Mouse (Mus musculus): ENCODE measurements around the gene Bend6. TPM values are rescaled to one million over a fixed set of nuclear protein-coding genes. Genes with fewer than 3 reads are reported as not detected.
A peak's percentile ranks its signal among the peaks of the same experiment; 100 is the strongest.

Gene Bend6
- polyA plus RNA-seq, 1 experiment from 2014 or later = 0.83 TPM

- Histone ChIP-seq H3K27me3 (replicated peaks) (no peaks in the 10 kb centered on the region), H3K9ac (no peak overlapping the region), H3K4me2 (no peak overlapping the region), H3K9me3 (no peaks in the 10 kb centered on the region), H3K27ac (no peak overlapping the region), H3K36me3 (no peaks in the 10 kb centered on the region), H3K4me3 (replicated peaks) (no peak overlapping the region), H3K4me1 (no peaks in the 10 kb centered on the region)
- WGBS = 81% methylated on average over 3 of the region's 3 CpGs
- ATAC-seq (ENCODE audit: insufficient read depth, low FRiP score, low read depth) = no peak
These were observed 28.3 kb upstream of the Bend6 start for GRCm38 (mm10) chr1:33935946-33936345.

- no peak for ATAC-seq (ENCODE audit: insufficient read depth, low FRiP score, low read depth)
- H3K27me3 ChIP-seq (replicated peaks) = no peaks in the 10 kb centered on the region
- 85% methylated on average over 14 of the region's 14 CpGs for WGBS
These were observed 25.4 kb upstream of the Bend6 start for GRCm38 (mm10) chr1:33932845-33933499.

DNA sequence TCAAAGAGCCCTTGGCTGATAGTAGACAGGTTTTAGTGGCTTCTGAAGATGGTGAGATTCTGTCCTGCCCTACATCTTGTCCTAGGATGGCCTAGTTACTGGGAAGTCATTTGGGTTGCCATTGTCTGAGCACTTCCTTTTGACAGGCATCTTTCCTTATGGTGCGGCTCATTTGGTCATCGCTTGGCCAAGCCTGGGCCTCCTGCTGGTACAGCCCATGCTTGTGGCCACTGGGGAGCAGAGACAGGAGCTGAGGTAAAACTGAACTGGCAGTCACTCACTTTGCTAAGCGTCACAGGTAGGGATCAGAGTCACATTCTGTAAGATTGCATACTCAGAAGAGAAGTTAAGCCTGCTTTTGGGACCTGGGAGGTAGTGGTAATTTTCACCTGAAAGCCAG is 24.6 kb upstream of the Bend6 start:
- no peaks in the 10 kb centered on the region for H3K27me3 ChIP-seq (replicated peaks)
- no peak overlapping the region for H3K4me2 ChIP-seq
- ATAC-seq (ENCODE audit: insufficient read depth, low FRiP score, low read depth) = no peak
- no peaks in the 10 kb centered on the region for H3K36me3 ChIP-seq
- H3K9me3 ChIP-seq = no peaks in the 10 kb centered on the region
- WGBS = 91% methylated on average over 3 of the region's 3 CpGs
- H3K4me1 ChIP-seq = no peaks in the 10 kb centered on the region
- no peak overlapping the region for H3K9ac ChIP-seq
- no peak overlapping the region for H3K4me3 ChIP-seq (replicated peaks)
- H3K27ac ChIP-seq = no peak overlapping the region

More at GRCm38 (mm10) chr1:33932845-33933499, 25.4 kb upstream of the Bend6 start:
- H3K4me3 ChIP-seq (replicated peaks) = no peak overlapping the region
- H3K4me1 ChIP-seq = no peaks in the 10 kb centered on the region
- H3K4me2 ChIP-seq = no peak overlapping the region
- H3K36me3 ChIP-seq = no peaks in the 10 kb centered on the region
- H3K27ac ChIP-seq = no peak overlapping the region
- H3K9ac ChIP-seq = no peak overlapping the region
- no peaks in the 10 kb centered on the region for H3K9me3 ChIP-seq

DNA sequence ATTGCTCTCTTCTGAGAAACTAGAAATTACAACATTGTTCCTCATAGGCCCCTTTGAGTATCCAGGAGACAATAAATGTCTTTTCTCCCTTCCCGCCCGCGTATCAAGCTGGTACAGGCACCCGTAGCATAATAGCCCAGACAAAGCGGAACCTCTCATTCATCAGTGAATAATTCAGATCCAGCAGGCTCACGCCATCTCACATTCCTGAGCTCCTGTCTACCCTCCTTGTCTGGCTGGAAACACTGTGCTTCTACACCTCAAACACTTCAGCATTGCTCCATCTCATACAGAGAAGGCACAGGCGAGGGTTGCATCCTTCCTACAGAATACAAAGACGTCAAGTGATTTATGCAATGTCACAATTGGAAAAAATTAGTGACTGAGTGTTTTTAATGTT is 24.2 kb upstream of the Bend6 start:
- H3K27ac ChIP-seq = no peak overlapping the region
- no peaks in the 10 kb centered on the region for H3K36me3 ChIP-seq
- H3K4me1 ChIP-seq = no peaks in the 10 kb centered on the region
- H3K4me2 ChIP-seq = no peak overlapping the region
- ATAC-seq (ENCODE audit: insufficient read depth, low FRiP score, low read depth) = no peak
- H3K27me3 ChIP-seq (replicated peaks) = no peaks in the 10 kb centered on the region
- WGBS = 82% methylated on average over 8 of the region's 8 CpGs
- H3K9me3 ChIP-seq = no peaks in the 10 kb centered on the region
- no peak overlapping the region for H3K9ac ChIP-seq
- H3K4me3 ChIP-seq (replicated peaks) = no peak overlapping the region

DNA sequence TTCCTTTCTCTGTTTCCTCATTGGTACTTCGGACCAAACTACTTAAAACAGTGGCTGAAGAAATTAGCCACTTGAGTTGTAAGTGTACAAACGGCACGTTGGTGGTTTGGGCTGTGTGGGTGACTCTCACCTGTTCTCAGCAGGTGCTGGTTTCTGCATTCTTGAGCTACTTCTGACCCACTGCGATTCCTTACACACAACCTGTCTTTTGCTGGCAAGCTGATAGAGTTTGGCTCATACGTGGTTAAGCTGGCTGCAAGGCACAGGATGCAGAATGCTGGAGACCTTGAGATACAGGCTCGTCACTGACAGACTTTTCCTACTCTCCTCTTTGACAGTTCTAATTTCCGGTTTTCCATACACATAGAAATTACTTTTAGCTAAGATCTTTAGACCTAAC is 19.9 kb upstream of the Bend6 start:
- no peaks in the 10 kb centered on the region for H3K9me3 ChIP-seq
- H3K9ac ChIP-seq = no peak overlapping the region
- no peak for ATAC-seq (ENCODE audit: insufficient read depth, low FRiP score, low read depth)
- no peaks in the 10 kb centered on the region for H3K4me1 ChIP-seq
- no peak overlapping the region for H3K27ac ChIP-seq
- no peaks in the 10 kb centered on the region for H3K36me3 ChIP-seq
- WGBS = 89% methylated on average over 7 of the region's 7 CpGs
- H3K4me2 ChIP-seq = no peak overlapping the region
- no peaks in the 10 kb centered on the region for H3K27me3 ChIP-seq (replicated peaks)
- H3K4me3 ChIP-seq (replicated peaks) = no peak overlapping the region

DNA sequence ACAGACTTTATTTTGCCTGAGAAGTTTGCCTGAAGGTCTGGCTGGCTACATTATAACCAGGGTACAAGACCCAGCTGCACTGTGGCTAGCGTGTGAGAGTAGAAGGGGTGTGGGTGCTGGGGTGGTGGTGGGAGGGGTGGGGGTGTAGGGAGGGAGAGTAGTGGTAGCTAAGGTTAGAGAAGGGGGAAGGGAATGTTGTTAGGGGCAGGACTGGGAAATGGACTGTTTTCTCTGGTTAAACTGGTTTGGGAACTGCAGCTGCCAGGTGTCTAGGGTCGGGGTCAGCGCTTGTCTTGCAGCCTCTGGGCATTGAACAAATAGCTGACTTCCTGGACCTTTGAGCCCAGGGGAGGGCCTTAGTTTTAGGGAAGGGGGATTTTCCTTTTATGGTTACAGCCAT is 17.7 kb upstream of the Bend6 start:
- H3K36me3 ChIP-seq = no peaks in the 10 kb centered on the region
- no peak overlapping the region for H3K27ac ChIP-seq
- H3K4me3 ChIP-seq (replicated peaks) = no peak overlapping the region
- H3K9ac ChIP-seq = no peak overlapping the region
- no peaks in the 10 kb centered on the region for H3K4me1 ChIP-seq
- no peak overlapping the region for H3K4me2 ChIP-seq
- H3K27me3 ChIP-seq (replicated peaks) = no peaks in the 10 kb centered on the region
- ATAC-seq (ENCODE audit: insufficient read depth, low FRiP score, low read depth) = peak; percentile 66
- H3K9me3 ChIP-seq = no peaks in the 10 kb centered on the region
- WGBS = 44% methylated on average over 3 of the region's 3 CpGs

GRCm38 (mm10) chr1:33922975-33923374 is 15.4 kb upstream of the Bend6 start:
- ATAC-seq (ENCODE audit: insufficient read depth, low FRiP score, low read depth) = no peak

DNA sequence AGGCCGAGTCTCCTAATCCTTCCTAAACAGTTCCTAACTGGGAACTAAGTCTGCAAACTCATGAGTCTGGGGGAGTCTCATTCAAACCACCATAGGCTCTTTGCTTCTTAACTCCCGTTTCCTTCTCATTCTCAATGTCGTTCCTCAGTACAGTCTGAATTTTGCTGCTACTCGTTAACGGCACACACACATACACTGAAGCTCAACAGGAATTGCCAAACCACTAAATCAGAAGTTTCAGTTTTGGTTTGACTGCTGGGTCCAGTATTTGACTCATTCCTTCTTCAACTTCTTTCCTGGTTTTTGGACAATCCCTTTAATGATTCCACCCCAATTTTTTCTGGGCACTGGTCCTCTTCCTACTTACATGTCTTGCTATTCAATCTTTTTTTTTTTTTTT is 8.9 kb upstream of the Bend6 start:
- ATAC-seq (ENCODE audit: insufficient read depth, low FRiP score, low read depth) = no peak
- no peak overlapping the region for H3K4me3 ChIP-seq (replicated peaks)
- no peak overlapping the region for H3K9ac ChIP-seq
- no peaks in the 10 kb centered on the region for H3K27me3 ChIP-seq (replicated peaks)
- no peak overlapping the region for H3K27ac ChIP-seq
- H3K9me3 ChIP-seq = no peaks in the 10 kb centered on the region
- H3K36me3 ChIP-seq = no peaks in the 10 kb centered on the region
- H3K4me2 ChIP-seq = no peak overlapping the region
- 90% methylated on average over 5 of the region's 5 CpGs for WGBS
- no peaks in the 10 kb centered on the region for H3K4me1 ChIP-seq

More at GRCm38 (mm10) chr1:33922975-33923374, 15.4 kb upstream of the Bend6 start:
- WGBS = 68% methylated on average over 7 of the region's 7 CpGs
- Histone ChIP-seq H3K9me3 (no peaks in the 10 kb centered on the region), H3K9ac (no peak overlapping the region), H3K4me2 (no peak overlapping the region), H3K27me3 (replicated peaks) (no peaks in the 10 kb centered on the region), H3K36me3 (no peaks in the 10 kb centered on the region), H3K27ac (no peak overlapping the region), H3K4me1 (no peaks in the 10 kb centered on the region), H3K4me3 (replicated peaks) (no peak overlapping the region)

DNA sequence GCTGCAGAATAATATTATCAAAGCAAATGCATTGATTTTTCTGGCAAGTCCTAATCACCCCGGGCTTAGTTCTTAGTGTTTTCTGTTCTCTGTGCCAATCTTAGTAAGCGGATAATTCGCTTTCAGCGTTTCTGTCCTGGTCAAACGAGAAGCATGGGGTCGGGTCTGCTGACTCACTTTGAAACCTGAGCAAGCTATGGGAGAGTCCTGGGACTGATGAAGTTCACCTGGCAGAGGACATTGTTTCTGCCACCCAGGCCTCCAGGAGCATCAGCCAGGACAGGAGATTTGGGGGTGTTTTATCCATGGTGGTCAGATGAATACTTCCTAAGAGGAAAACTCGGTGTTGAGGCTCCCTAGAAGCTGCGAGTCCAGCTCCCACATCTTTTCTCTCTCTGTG is 4.0 kb upstream of the Bend6 start:
- Histone ChIP-seq H3K4me2 (no peak overlapping the region), H3K27ac (no peak overlapping the region), H3K36me3 (no peaks in the 10 kb centered on the region), H3K9me3 (no peaks in the 10 kb centered on the region), H3K9ac (no peak overlapping the region), H3K4me3 (replicated peaks) (no peak overlapping the region), H3K27me3 (replicated peaks) (peaks cover 22% of the 10 kb centered on the region), H3K4me1 (peaks cover 12% of the 10 kb centered on the region; the same call in 1 of the 2 replicates)
- WGBS = 59% methylated on average over 8 of the region's 8 CpGs
- no peak for ATAC-seq (ENCODE audit: insufficient read depth, low FRiP score, low read depth)

GRCm38 (mm10) chr1:33908191-33908962 is 761 bp upstream of the Bend6 start, which contains the start of gene Dst:
Dst (plus strand) TSS chr1:33908225.
- H3K4me1 ChIP-seq = peaks cover 12% of the 10 kb centered on the region; the same call in 1 of the 2 replicates
- H3K27me3 ChIP-seq (replicated peaks) = peaks cover 29% of the 10 kb centered on the region
- peak within 1 kb of the TSS; percentile 99 for H3K4me2 ChIP-seq
- peak within 1 kb of the TSS; percentile 64 for H3K4me3 ChIP-seq (replicated peaks)
- H3K27ac ChIP-seq = no peak within 1 kb of the TSS
- ATAC-seq (ENCODE audit: insufficient read depth, low FRiP score, low read depth) = no peak
- no peaks in the 10 kb centered on the region for H3K36me3 ChIP-seq
- H3K9me3 ChIP-seq = no peaks in the 10 kb centered on the region
- peak within 1 kb of the TSS; percentile 20; the same call in 1 of the 2 replicates for H3K9ac ChIP-seq
- WGBS = 3% methylated on average over 36 of the region's 44 CpGs

DNA sequence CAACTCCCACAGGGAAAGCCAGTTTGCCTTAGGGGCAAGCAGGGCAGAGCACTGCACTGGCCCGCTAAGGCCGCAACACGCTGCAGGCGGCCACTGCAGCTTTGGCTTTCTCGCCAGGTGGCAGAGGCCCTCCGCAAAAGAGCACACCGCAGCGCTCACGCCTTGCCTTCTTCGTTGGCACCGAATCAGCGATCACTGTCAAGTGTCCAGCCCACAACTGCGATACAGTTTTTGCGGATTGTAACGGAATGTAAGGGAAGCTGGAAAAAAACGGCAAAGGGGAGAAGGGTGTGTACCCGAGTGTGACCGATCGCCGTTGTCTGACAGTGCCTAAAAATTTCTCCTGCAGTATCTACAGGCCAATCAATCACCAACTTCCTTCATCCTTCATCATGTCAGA is 689 bp downstream of the Bend6 start:
- H3K27ac ChIP-seq = no peak overlapping the region
- H3K36me3 ChIP-seq = no peaks in the 10 kb centered on the region
- peak overlapping the region; percentile 64 for H3K4me3 ChIP-seq (replicated peaks)
- 0 out of 2 replicates have a peak, but pooled peaks have one; percentile 6 for ATAC-seq (ENCODE audit: insufficient read depth, low FRiP score, low read depth)
- H3K9ac ChIP-seq = no peak overlapping the region
- H3K9me3 ChIP-seq = no peaks in the 10 kb centered on the region
- H3K4me1 ChIP-seq = peaks cover 12% of the 10 kb centered on the region; the same call in 1 of the 2 replicates
- H3K4me2 ChIP-seq = peak overlapping the region; percentile 99
- WGBS = 7% methylated on average over 20 of the region's 20 CpGs
- peaks cover 29% of the 10 kb centered on the region for H3K27me3 ChIP-seq (replicated peaks)

DNA sequence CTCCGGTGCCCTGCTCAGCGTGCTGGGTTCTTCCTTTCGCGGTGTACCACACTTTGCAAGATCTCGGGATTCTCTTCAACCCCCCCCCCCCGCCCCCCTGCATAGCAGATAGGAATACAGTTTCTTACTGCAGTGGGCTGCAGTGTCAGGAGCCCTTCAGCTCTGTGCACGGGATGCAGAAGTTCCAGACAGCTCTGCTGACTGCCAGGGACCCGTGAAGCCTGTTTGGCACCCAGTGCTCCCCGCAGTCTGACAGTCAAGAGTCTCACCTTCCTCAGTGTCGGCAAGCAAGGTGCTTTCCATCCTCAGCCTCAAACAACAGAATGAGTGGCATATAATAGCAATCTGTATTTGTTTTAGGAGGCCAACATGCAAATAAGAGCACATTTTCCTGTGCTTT is 1.4 kb downstream of the Bend6 start:
- Histone ChIP-seq H3K4me2 (no peak overlapping the region), H3K27ac (no peak overlapping the region), H3K36me3 (no peaks in the 10 kb centered on the region), H3K4me3 (replicated peaks) (no peak overlapping the region), H3K9ac (no peak overlapping the region), H3K27me3 (replicated peaks) (peaks cover 29% of the 10 kb centered on the region), H3K4me1 (peaks cover 12% of the 10 kb centered on the region; the same call in 1 of the 2 replicates), H3K9me3 (no peaks in the 10 kb centered on the region)
- WGBS = 27% methylated on average over 10 of the region's 10 CpGs
- no peak for ATAC-seq (ENCODE audit: insufficient read depth, low FRiP score, low read depth)

All from stomach, embryonic 15.5 days (tissue).